Mouse (Mus musculus): ENCODE measurements around the gene Nfe2l2.

Gene Nfe2l2

GRCm38 (mm10) chr2:75704234-75705161 is at the start of gene Nfe2l2:
TSS of gene Nfe2l2 (minus strand) at chr2:75704641.
- DNase-seq, result peak; percentile 64 to 72

GRCm38 (mm10) chr2:75752306-75753175 is 48.1 kb upstream of the Nfe2l2 start:
- no peak for DNase-seq

GRCm38 (mm10) chr2:75751896-75752295 is 47.5 kb upstream of the Nfe2l2 start:
- no peak for DNase-seq

GRCm38 (mm10) chr2:75750869-75751268 is 46.4 kb upstream of the Nfe2l2 start:
- DNase-seq, result no peak

GRCm38 (mm10) chr2:75750043-75750718 is 45.7 kb upstream of the Nfe2l2 start:
- DNase-seq, result peak; percentile 9 to 51

- DNase-seq, result no peak
Observed at GRCm38 (mm10) chr2:75748841-75749240, 44.4 kb upstream of the Nfe2l2 start.

- DNase-seq, result no peak
Observed at GRCm38 (mm10) chr2:75737006-75737503, 32.6 kb upstream of the Nfe2l2 start.

GRCm38 (mm10) chr2:75734196-75734865 is 29.9 kb upstream of the Nfe2l2 start:
- no peak for DNase-seq

- DNase-seq, result no peak
Observed at GRCm38 (mm10) chr2:75733177-75733576, 28.7 kb upstream of the Nfe2l2 start.

GRCm38 (mm10) chr2:75731929-75732328 is 27.5 kb upstream of the Nfe2l2 start:
- no peak for DNase-seq

GRCm38 (mm10) chr2:75731233-75731651 is 26.8 kb upstream of the Nfe2l2 start:
- DNase-seq, result no peak

GRCm38 (mm10) chr2:75730052-75730451 is 25.6 kb upstream of the Nfe2l2 start:
- peak; percentile 64 to 65 for DNase-seq

GRCm38 (mm10) chr2:75724863-75725445 is 20.5 kb upstream of the Nfe2l2 start:
- DNase-seq, result no peak

- no peak for DNase-seq
Observed at GRCm38 (mm10) chr2:75723481-75723880, 19.0 kb upstream of the Nfe2l2 start.

- no peak for DNase-seq
Observed at GRCm38 (mm10) chr2:75722893-75723292, 18.5 kb upstream of the Nfe2l2 start.

GRCm38 (mm10) chr2:75720236-75721027 is 16.0 kb upstream of the Nfe2l2 start:
- no peak for DNase-seq

- no peak for DNase-seq
Observed at GRCm38 (mm10) chr2:75719331-75719869, 15.0 kb upstream of the Nfe2l2 start.

GRCm38 (mm10) chr2:75716046-75717016 is 11.9 kb upstream of the Nfe2l2 start:
- peak; percentile 53 to 72 for DNase-seq

GRCm38 (mm10) chr2:75714766-75715165 is 10.3 kb upstream of the Nfe2l2 start:
- DNase-seq, result no peak
